Mouse (Mus musculus): ENCODE measurements around the gene Pld4.

Gene Pld4

DNA sequence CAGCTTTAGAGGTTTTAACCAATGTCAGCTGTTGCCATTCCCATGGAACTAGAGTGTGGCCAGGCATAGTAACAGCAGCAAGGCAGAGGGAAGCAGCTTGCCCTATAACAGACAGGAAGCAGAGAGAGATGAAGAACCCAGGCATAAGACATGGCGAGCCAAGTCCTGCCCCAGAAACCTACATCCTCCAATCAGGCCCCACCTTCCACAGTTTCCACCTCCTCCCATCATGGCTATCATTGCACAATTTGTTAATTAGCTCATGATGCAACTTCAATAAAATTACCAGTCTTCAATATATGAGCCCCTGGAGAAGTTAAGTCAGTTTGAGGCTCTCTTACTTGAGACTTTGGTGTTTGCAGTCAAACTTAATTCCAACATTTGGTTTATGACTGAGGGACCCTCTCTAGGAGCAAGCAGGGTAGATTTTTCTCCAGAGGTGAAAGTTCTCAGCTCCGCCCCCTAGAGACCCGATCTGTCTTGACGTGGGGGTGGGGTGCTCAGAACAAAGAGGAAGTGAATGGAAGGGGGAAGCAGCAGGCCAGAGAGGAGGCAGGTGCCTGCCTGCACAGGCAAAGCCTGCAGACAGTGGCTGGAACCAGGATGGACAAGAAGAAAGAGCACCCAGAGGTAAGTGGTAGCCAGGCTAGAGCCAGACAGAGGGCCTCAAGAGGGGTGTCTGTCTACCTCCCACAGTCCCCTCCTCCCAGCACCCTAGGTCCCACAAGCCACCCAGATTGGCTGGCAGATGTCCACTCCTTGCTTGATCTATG, at the start of gene Pld4:
TSS of gene Pld4 (plus strand) at position 502 of the 773 bp plus-strand sequence.
- DNase-seq (ENCODE audit: extremely low read depth, low read depth): peak; percentile 90

DNA sequence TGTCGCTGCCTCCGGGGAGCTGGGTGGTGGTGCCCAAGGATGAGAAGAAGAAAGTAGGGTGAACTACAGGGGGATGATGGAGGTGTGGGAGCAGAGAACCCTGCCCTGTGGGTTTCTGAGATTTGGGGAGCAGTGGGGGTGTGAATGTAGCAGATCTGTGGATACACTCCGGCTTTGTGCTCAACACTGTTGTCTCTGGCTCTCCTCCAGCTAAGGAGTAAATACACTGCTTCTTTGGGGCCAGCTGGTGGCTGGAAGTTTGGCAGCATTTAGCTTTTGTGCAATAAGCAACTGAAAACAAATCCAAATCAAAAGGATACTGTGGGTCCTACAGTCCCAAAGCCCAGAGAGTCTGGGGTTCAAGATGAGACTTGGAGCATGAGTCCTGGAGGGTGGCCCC, 46.5 kb upstream of the Pld4 start:
- no peak for DNase-seq (ENCODE audit: extremely low read depth, low read depth)

DNA sequence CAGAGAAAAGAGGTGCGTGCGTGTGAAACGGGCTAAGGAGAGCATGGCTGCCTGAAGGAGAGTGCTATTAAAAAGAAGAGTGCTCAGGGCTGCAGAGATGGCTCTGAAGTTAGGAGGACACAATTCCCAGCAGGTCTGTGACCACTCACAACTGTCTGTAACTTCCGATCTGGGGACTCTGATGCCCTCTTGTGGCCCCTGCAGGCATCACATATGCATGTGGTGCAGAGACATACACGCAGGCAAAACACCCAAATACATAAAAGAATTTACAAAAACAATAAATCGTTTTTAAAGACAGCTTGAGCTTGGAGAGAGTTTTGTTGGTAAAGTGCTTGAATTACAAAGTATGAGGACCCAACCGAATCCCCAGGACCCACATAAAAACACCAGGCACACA, 43.3 kb upstream of the Pld4 start:
- DNase-seq (ENCODE audit: extremely low read depth, low read depth): peak; percentile 82

DNA sequence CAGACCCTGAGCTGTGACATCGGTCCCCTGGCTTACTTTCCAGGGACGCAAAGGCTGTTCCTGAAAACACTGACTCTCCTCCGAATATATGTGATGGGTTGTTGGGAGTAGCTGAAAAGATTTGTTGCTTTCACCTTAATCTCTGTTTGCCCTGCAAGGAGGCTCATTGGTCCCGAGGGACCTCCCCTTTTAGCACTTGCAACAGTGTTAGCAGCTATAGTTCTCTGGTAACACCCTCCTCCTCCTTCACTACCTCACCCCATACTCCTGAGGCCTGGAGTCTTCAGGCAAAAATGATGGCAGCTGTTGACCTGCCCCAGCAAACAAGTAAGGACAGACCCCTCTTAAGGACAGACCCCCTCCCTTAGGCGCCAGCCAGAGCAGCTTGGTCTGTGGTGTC, 41.5 kb upstream of the Pld4 start:
- no peak for DNase-seq (ENCODE audit: extremely low read depth, low read depth)

DNA sequence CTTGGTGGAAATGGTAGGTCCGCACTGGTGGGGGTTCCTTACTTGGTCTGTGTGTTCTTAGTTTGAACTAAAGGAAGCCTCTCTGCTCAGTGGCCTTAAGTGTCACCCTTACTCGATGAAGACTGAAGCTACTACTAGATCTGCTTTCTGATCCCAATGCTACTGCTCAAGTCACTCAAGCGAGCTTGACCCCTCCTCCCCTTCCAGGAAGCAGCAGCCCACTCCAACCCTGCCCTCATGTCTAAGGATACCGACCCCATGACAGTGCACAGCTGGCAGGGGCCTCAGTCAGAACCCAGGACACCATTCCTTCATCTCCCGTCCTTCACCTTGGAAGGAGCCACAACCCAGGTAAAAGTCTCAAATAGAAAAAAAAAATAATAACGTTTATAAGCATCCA, 40.2 kb upstream of the Pld4 start, which contains the start of gene Cep170b:
TSS of gene Cep170b (plus strand) at position 240 of the 400 bp plus-strand sequence.
- no peak for DNase-seq (ENCODE audit: extremely low read depth, low read depth)

DNA sequence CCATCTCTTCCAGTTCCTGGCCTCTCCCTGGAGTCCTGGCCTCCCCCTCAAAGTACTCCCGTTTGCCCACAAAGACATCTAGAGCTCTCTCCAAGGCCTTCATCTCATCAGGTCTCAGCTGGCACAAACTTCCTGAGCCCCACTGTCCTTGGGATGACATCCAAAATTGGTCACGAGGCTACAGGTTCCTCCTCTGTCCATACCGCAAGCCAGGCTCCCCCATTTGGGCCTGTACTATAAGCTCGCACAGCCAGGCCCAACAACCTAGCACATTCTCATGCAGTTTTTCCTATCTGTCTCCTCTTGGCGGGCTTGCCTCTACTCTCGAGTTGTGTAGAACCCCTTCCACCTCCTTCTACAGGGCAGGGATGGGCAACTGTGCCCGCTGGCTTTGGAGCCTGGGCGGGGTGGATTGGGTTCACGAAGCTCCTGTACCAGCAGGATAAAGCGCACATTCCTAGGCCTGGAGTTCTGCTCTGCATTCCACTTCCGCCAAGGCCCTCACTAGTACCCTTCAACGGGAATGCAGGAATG, 39.5 kb upstream of the Pld4 start:
- DNase-seq (ENCODE audit: extremely low read depth, low read depth): no peak

DNA sequence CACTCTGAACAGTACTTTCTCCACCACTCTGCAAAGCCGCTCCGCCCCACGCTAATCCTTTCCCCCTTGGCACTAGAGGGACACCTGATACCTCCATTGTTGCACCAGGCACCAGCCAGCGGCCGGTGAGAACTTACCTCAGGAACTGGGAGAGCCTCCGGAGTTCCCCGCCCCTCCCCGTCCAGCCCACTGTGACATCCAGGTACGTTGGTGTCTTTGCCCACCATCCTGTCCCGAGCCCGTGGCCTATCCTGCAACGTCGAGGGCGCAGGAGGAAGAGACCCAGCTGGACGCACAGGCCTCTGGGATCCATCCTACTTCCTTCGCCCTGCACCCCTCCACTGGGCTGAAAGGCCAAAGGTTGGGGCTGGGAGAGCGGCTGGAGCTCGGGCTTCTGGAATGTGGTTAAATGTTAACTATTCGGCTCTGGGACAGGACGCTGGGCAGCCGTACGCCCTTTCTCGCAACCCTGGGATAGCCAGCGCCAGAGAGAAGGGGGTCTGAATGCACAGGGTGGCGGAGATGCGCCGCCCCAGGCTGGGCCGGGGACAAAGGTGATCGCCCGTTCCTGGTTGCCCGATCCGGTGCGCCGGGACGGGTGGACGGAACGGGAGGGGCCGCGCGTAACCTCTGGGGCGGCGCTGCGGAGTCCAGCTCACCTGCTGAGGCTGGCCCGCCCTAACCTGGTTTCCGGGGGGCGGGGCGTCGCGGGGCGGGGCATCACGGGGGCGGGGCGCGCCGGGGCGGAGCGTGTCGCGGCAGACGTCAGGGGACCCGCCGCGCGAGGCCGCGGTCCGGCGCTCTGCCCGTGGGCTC, 38.8 kb upstream of the Pld4 start:
- no peak for DNase-seq (ENCODE audit: extremely low read depth, low read depth)

DNA sequence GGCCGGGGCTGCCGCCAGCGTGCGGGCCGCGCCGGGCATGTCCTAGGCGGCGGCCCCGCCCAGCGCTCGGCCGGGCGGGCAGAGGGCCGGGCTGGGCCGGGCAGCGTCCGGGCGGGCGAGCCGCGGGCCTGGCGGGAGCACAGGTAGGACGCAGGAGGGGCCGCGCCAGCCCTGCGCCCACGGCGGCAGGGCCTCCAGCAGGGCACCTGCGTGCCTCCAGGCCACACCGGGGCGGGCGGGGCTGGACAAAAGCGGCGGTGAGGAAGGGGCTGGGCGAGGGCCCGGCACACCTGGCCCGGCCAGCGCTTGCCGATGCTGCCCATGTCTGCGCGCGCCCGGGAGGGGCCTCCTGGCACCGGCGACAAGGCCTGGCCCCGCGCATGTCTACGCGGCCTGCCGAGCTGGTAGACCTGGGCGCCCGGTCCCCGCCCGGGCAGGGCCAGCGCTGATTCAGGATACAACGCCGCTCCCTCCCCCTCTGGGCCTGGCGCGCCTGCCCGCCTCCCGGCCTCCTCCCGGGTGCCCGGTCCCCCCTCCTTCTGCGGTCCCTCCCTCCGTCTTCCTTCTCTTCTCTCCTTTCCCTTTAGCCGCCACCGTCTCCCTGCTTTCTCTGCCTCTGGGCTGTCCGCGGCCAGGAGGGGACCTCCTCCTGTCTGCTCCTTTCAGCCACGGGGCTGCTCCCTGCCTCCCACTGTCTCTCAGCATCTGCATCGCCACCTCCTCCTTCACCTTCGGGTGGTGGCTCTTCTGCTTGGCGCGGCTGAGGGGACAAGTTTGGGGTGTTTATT, 38.0 kb upstream of the Pld4 start:
- DNase-seq (ENCODE audit: extremely low read depth, low read depth): no peak

DNA sequence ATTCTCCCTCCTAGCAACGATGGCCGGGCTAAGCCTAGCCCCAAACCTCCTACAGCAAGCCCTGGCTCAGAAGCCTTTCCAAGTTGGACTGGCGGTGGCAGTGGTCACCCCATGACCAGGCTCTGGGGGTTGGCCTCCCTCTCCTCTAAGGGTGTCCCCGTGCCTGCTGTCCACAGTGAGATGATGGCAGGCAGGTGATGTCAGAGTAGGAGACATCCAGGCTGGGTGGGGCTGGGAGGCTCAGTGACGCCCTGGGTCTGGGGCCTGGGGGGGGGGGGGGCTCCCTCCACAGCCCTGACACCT, 37.5 kb upstream of the Pld4 start:
- no peak for DNase-seq (ENCODE audit: extremely low read depth, low read depth)

DNA sequence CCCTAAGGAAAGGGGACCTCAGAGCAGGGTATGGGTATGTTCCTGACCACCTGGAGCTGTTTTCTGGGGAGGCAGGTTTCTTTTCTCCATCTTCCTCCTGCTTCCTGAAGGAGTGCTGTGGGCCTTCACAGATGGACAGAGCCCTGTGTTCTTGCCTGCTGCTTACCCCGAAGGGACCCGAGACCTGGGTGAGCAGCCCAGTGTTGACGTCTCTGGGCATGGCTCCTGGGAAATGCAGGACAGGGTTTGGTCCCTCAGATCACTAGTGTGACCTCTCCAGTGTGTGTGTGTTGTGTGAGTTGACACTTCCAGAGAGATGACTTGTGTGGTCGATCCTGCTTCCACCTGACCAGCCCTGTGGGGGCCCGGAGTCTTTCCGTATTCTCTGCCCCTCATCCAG, 37.0 kb upstream of the Pld4 start:
- DNase-seq (ENCODE audit: extremely low read depth, low read depth): no peak

DNA sequence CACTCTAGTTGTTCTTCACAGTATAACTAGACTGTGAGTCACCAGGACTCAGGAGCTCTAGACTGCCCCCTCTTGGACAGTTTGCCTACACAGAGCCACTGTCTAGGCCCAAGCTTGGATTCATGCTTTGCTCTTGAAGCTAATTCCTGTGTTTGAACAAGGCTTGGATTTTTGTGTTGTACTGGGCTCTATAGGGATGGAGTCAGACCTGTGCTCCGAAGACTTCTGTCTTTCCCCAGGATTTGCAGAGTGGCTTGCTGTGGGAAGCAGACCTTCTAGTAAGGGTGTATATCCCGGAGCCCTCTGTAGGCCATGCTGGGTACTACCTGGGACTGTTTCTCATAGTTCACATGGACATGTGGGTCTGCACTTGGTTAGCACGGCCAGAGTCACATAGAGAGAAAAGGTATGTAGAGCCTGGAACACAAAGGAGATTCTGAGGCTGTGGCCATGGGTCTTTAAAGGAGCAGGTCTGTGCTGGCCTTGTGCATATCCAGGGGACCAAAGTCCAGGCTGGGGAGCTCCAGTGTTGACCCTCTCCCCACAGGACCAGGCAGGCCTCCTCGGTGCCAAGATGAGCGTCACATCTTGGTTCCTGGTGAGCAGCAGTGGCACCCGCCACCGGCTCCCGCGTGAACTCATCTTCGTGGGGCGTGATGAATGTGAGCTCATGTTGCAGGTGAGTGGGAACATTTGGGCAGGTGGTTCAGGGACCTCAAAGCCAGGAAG, 36.2 kb upstream of the Pld4 start:
- DNase-seq (ENCODE audit: extremely low read depth, low read depth): peak; percentile 94

DNA sequence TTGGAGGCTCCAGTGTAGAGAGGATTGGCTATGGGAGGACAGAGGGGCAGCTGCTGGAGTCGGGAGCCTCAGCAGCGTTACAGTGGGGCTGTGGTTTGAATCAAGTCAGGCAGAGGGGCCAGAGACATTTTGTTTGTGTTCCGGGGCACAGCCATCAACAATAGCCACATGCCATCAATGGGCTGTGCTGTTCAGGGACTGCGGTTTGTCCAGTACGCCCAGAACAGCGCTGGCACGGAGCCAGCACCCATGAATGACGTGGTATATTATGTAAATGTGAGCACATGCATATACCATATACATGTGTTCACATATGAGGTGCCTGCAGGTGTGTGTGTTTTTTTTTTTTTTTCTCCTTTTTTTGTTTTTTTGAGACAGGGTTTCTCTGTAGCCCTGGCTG, 32.7 kb upstream of the Pld4 start:
- DNase-seq (ENCODE audit: extremely low read depth, low read depth): no peak

DNA sequence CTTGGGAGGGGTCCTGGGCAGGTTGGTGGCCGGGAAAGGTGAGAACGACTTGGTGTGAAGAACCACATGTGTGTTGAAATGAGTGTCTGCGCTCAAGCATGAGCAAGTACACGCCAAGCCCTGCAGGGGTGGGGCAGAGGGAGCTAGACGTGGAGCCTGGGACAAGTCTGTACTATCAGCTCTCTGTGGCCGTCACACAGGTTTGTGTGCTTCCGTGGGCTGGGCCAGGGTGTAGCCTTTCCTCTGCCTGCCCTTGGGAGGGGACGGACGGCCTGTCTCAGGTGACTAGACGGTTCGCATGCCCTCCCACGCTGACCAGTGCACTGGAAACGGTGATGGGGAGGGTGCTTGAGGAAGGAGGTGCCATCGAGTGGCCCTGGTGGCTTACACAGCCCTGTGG, 29.6 kb upstream of the Pld4 start:
- no peak for DNase-seq (ENCODE audit: extremely low read depth, low read depth)

DNA sequence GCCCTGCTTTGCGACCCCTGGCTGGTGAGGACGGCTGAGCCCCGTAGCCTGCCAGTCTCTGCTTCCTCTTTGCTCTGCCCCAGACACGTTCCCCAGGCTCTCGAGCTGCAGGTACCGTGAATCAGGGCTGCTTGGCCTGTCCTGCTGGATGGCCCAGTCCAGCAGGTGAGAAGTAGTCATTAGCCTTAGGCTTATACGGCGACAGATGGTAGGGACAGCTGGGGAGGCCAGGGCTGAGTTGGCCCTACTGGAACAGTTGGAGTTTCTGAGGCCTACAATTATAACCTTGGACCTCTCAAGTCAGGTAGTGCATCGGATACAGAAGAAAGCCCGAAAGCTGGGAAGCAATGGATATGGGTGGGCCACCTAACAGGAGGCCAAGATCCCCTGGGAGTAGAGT, 27.9 kb upstream of the Pld4 start:
- no peak for DNase-seq (ENCODE audit: extremely low read depth, low read depth)

DNA sequence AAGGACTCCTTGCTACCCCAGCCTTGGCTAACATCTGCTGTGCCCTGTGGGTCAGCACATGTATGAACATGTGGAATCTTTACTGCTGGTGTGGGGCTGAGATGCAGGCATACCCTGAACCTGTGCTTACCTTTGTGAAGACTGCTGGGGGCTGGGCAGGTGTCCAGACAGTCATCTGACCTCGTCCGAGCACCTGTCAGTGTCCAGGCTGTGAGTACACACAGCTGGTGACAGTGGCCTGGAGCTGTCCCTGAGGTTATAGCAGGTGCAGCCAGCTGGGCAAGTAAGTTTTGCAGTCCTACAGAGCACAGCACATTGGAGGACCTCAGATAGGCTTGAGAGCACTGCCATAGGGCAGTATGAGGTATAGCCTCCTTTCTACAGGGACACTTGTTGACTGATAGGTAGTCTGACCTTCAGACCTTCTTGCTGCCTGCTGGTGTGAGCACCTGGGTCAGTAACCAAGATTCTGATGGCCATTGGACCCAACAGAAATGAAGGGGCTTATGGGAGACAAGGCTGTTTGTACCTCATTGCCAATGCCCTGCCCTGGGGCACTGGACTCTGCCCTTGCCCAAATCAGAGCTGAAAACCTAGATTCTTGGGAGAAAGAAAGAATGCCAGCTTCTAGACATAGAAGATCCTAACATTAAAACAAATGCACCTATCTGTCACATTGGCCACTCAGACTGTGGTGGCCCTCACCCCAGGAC, 26.2 kb upstream of the Pld4 start:
- no peak for DNase-seq (ENCODE audit: extremely low read depth, low read depth)

DNA sequence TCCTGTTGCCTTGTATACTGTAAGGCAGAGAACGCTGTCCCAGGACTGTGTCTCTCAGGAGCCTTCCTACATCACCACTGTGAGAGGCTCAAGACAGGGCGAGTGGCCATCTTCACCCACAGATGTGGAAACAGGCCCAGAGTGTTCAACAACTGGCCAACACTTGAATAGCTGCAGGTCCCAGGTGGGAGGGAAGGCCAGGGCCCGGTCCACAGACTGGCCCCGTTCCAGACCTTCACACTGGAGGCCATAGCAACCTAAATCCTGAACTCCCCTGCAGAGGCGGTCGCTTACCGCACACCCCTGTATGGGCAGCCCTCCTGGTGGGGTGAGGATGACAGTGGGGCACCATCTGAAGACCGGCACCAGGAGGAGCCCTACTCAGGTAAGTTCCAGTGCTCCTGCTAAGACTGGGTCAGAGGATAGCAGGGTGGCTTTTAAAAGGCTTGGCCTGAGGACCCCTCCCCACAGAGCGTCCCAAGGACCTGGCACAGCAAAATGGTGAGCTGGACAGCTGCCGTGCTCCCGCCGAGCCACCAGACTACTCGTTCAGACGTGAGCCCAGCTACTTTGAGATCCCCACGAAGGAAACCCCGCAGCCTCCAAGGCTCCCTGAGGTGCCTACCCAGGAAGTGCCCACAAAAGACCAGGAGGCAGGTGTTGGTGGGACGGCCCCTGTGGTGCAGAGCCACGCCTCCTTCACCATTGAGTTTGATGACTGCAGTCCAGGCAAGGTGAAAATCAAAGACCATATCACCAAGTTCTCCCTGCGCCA, 25.4 kb upstream of the Pld4 start:
- no peak for DNase-seq (ENCODE audit: extremely low read depth, low read depth)

DNA sequence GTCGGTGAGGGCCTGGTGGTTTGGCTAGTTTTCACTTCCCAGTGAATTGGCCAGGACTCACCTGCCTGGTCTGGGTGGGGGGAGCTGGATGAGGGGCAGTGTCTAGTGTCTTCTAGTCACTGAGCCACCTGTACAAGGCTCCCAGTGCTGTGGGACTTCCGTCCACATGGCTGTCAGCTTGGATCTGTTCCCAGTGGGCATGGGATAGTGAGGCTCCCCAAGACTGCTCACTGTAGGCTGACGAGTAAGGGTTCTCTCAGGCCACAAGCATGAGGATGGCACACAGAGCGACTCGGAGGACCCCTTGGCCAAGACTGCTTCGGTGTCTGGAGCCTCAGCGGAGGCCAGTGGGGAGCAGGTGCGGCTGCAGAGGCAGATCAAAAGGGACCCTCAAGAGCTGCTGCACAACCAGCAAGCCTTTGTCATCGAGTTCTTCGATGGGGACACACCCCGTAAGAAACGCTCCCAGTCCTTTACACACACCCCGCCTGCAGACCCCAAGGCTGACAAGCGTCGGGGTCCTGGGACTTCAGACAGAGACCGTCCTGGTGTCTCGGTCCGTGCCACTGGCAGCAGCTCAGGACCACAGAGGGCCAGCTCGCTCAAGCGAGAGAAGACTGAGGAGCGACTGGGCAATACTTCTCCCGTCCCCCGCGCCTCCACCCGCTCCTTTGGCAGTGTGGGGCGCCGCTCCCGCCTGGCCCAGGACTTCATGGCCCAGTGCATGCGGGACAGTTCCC, 24.4 kb upstream of the Pld4 start:
- no peak for DNase-seq (ENCODE audit: extremely low read depth, low read depth)

DNA sequence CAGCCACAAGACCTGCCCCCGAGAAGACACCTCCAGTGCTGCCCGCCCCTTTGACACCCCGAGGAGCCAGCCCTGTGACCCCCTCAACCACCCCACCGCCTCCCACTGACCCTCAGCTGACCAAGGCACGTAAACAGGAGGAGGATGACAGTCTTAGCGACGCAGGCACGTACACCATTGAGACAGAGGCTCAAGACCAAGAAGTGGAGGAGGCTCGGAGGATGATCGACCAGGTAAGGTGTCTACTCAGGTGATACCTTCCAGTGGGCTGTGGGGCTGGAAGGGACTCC, 23.9 kb upstream of the Pld4 start:
- DNase-seq (ENCODE audit: extremely low read depth, low read depth): no peak

DNA sequence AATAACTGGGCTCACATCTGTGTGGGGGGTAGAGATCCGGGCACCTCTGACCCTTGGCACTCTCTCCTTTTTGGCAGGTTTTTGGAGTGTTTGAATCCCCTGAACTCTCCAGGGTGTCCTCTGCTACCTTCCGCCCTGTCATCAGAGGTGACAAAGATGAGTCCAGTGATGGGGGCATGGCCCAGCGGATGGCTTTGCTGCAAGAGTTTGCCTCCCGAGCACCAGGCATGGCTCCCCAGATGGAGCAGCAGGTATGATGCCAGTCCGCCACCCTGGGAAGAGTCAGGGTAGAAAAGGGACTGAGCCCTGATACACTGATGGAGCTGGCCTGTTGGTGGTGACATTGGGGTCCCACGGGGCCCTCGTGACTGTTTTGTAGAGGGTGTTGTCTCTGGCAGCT, 23.4 kb upstream of the Pld4 start:
- no peak for DNase-seq (ENCODE audit: extremely low read depth, low read depth)
